Comparison of ENCODE assay signal across 8 mouse cellular contexts in the genomic region with DNA sequence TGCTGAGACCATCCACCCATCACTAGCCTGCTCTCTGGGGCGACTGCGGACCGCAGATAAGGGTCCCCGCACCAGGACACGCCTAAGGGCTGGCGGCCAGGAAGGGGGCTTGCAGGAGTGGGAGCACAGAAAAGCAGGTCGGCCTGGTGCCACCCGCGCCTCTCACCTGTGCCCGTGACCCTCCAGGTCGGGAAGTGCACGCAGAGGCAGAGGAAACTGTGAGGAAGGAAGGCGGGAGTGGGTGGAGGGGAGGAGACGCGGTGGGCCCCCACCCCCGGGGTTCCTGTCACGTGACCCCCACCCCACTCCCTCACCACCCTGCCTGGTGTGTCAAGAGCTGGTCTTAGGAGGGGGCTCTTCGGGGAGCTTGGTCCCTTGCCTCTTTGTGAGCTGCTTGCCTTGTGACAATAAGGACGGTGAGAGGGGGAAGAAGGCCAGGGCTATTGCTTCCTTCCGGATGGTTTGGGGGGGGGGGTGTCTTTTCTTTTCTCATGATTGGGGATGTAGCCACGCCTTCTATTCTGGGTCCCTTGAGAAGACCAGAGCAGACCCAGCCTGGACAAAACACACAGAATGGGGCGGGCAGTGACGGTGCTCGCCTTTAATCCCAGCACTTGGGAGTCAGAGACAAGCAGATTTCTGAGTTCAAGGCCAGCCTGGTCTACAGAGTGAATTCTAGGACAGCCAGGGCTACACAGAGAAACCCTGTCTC. TPM values are rescaled to one million over a fixed set of nuclear protein-coding genes. Genes with fewer than 3 reads are reported as not detected.
A peak's percentile ranks its signal among the peaks of the same experiment; 100 is the strongest.
DNase-seq lines count a peak whose midpoint lies in the region; ATAC-seq and TF ChIP-seq lines count a peak whose summit lies in the region.

A gene (plus strand): TSS at position 84 of the 712 bp plus-strand sequence.
A gene (minus strand): TSS at position 206 of the 712 bp plus-strand sequence.

- no peak for ATAC-seq in embryonic facial prominence, embryonic 14.5 days (ENCODE audit: low read depth)
- ATAC-seq in limb, embryonic 13.5 days (ENCODE audit: low FRiP score, low read depth): no peak
- ATAC-seq in midbrain, embryonic 13.5 days: no peak
- no peak for ATAC-seq in frontal cortex, adult (ENCODE audit: low TSS enrichment)

- H3K36me3 ChIP-seq in ES-E14 (ENCODE audit: control insufficient read depth, insufficient read depth, low read length, poor library complexity, severe bottlenecking): peaks cover 9% of the 10 kb centered on the region; the same call in 1 of the 2 replicates
- no peaks in the 10 kb centered on the region for H3K36me3 ChIP-seq in embryonic facial prominence, embryonic 14.5 days (ENCODE audit: control insufficient read depth, insufficient read depth, low read length)
- H3K36me3 ChIP-seq in limb, embryonic 13.5 days: no peaks in the 10 kb centered on the region; the same call in 1 of the 2 replicates
- no peaks in the 10 kb centered on the region for H3K36me3 ChIP-seq in midbrain, embryonic 13.5 days

- H3K9ac ChIP-seq in ES-E14 (ENCODE audit: insufficient read depth, low read depth, low read length, poor library complexity, severe bottlenecking): peak within 1 kb of the TSS; percentile 70
- peak within 1 kb of the TSS; percentile 53 for H3K9ac ChIP-seq in embryonic facial prominence, embryonic 14.5 days (ENCODE audit: low read depth, low read length)
- peak within 1 kb of the TSS; percentile 57 for H3K9ac ChIP-seq in limb, embryonic 13.5 days
- H3K9ac ChIP-seq in midbrain, embryonic 13.5 days (replicated peaks): peak within 1 kb of the TSS; percentile 58; the same call in 1 of the 2 replicates

- 50% methylated on average over 13 of the region's 24 CpGs for WGBS in embryonic facial prominence, embryonic 14.5 days
- WGBS in limb, embryonic 13.5 days: 52% methylated on average over 24 of the region's 24 CpGs
- 44% methylated on average over 24 of the region's 24 CpGs for WGBS in midbrain, embryonic 13.5 days

- in situ Hi-C loops in ES-E14 (cut with MboI; ENCODE audit: low sequenced_read_pairs in 2 of 2, unreplicated experiment in 2 of 2): no loop called here

- H3K9me3 ChIP-seq in ES-E14 (ENCODE audit: control insufficient read depth, insufficient read depth, low read depth, low read length): no peaks in the 10 kb centered on the region
- H3K9me3 ChIP-seq in embryonic facial prominence, embryonic 14.5 days (ENCODE audit: control insufficient read depth, low read length): no peaks in the 10 kb centered on the region
- H3K9me3 ChIP-seq in limb, embryonic 13.5 days: no peaks in the 10 kb centered on the region
- H3K9me3 ChIP-seq in midbrain, embryonic 13.5 days: no peaks in the 10 kb centered on the region

- H3K4me2 ChIP-seq in embryonic facial prominence, embryonic 14.5 days (ENCODE audit: low read depth, low read length): peak within 1 kb of the TSS; percentile 96
- H3K4me2 ChIP-seq in limb, embryonic 13.5 days (replicated peaks): peak within 1 kb of the TSS; percentile 98
- H3K4me2 ChIP-seq in midbrain, embryonic 13.5 days (replicated peaks): peak within 1 kb of the TSS; percentile 61

- peaks cover 4% of the 10 kb centered on the region; the same call in 1 of the 2 replicates for H3K27me3 ChIP-seq in embryonic facial prominence, embryonic 14.5 days (replicated peaks; ENCODE audit: control insufficient read depth, insufficient read depth, low read length)
- peaks cover 28% of the 10 kb centered on the region for H3K27me3 ChIP-seq in limb, embryonic 13.5 days
- H3K27me3 ChIP-seq in midbrain, embryonic 13.5 days: peaks cover 69% of the 10 kb centered on the region

- H3K27ac ChIP-seq in ES-E14 (ENCODE audit: insufficient read depth, low read depth, low read length, poor library complexity, severe bottlenecking): peak within 1 kb of the TSS; percentile 69
- H3K27ac ChIP-seq in embryonic facial prominence, embryonic 14.5 days (replicated peaks; ENCODE audit: low read depth, low read length): peak within 1 kb of the TSS; percentile 77
- H3K27ac ChIP-seq in limb, embryonic 13.5 days: peak within 1 kb of the TSS; percentile 70
- H3K27ac ChIP-seq in midbrain, embryonic 13.5 days: no peak within 1 kb of the TSS

- H3K4me3 ChIP-seq in ES-E14 (ENCODE audit: insufficient read depth in 1 of 2, low read depth in 1 of 2, low read length in 2 of 2, poor library complexity in 1 of 2, severe bottlenecking in 1 of 2): peak within 1 kb of the TSS; percentile 73 to 78
- H3K4me3 ChIP-seq in embryonic facial prominence, embryonic 14.5 days (ENCODE audit: low read depth, low read length): peak within 1 kb of the TSS; percentile 51
- H3K4me3 ChIP-seq in limb, embryonic 13.5 days: peak within 1 kb of the TSS; percentile 58
- H3K4me3 ChIP-seq in midbrain, embryonic 13.5 days (replicated peaks): peak within 1 kb of the TSS; percentile 28

- peaks cover 8 to 33% of the 10 kb centered on the region in 2 experiments; a peak in 3 of 4 replicates for H3K4me1 ChIP-seq in ES-E14 (ENCODE audit: control insufficient read depth in 2 of 2, insufficient read depth in 2 of 2, low read length in 2 of 2, poor library complexity in 1 of 2)
- H3K4me1 ChIP-seq in embryonic facial prominence, embryonic 14.5 days (ENCODE audit: control insufficient read depth, insufficient read depth, low read length): peaks cover 33% of the 10 kb centered on the region
- peaks cover 48% of the 10 kb centered on the region for H3K4me1 ChIP-seq in limb, embryonic 13.5 days
- H3K4me1 ChIP-seq in midbrain, embryonic 13.5 days (replicated peaks): peaks cover 37% of the 10 kb centered on the region

- DNase-seq in ES-E14 (ENCODE audit: low read depth, low spot score): no peak
- DNase-seq in embryonic facial prominence, embryonic 14.5 days (ENCODE audit: low spot score): no peak
- peak; percentile 58 to 67 for DNase-seq in heart, postnatal 36 days
- DNase-seq in thymus, postnatal 10 days (ENCODE audit: low spot score in 2 of 2): peak; percentile 93 to 94
- no peak for DNase-seq in right cerebral cortex, adult 2 months (ENCODE audit: low spot score in 2 of 2)

- intact Hi-C loops in heart, postnatal 36 days (cut with DNase I): loop anchor here (2.0 kb wide), 1 partner anchor 43 kb away; a partner anchor contains a TSS

TF ChIP-seq in ES-E14, 5 proteins besides CTCF, POLR2A, EP300 and RAD21:
- TF ChIP-seq CHD2 (IDR thresholded peaks at IDR 0.05; ENCODE audit: low read depth, low read length): no peak
- no peak for TF ChIP-seq HCFC1 (IDR thresholded peaks at IDR 0.05; ENCODE audit: borderline replicate concordance, insufficient read depth, low read length)
- no peak for TF ChIP-seq ZNF384 (IDR thresholded peaks at IDR 0.05; ENCODE audit: low read depth, low read length)
- no peak for TF ChIP-seq ZC3H11A (IDR thresholded peaks at IDR 0.05; ENCODE audit: borderline replicate concordance, low read depth, low read length)
- no peak for TF ChIP-seq MAFK (IDR thresholded peaks at IDR 0.05; ENCODE audit: insufficient read depth, low read depth, low read length)

RNA-seq across cellular contexts. Expression of the first gene that starts in this region (rescaled TPM):
- 3.9 and 7.6 TPM in 2 replicates for total RNA-seq in ES-E14 (2012; rRNA removed)
- polyA plus RNA-seq in embryonic facial prominence, embryonic 14.5 days (2014; fragmentation: Nextera tagmentation; extraction: Ambion mirVana): 1.1 and 1.3 TPM in 2 replicates
- 1 to 10 TPM; 4.0 to 4.1 TPM for total RNA-seq in heart, postnatal 36 days (2021)
- polyA plus RNA-seq in limb, embryonic 13.5 days (2015; fragmentation: Nextera tagmentation; extraction: Ambion mirVana): 0.81 and 1.4 TPM in 2 replicates
- 1.3 and 1.4 TPM in 2 replicates for polyA plus RNA-seq in midbrain, embryonic 13.5 days (2015; fragmentation: Nextera tagmentation; extraction: Ambion mirVana)

RNA-seq across cellular contexts. Expression of the second gene that starts in this region (rescaled TPM):
- total RNA-seq in ES-E14 (2012; rRNA removed): 36.0 and 79.1 TPM in 2 replicates
- polyA plus RNA-seq in embryonic facial prominence, embryonic 14.5 days (2014; fragmentation: Nextera tagmentation; extraction: Ambion mirVana): 16.5 and 17.6 TPM in 2 replicates
- 10 to 100 TPM; 11.2 to 18.4 TPM for total RNA-seq in heart, postnatal 36 days (2021)
- polyA plus RNA-seq in limb, embryonic 13.5 days (2015; fragmentation: Nextera tagmentation; extraction: Ambion mirVana): 19.0 and 23.9 TPM in 2 replicates
- polyA plus RNA-seq in midbrain, embryonic 13.5 days (2015; fragmentation: Nextera tagmentation; extraction: Ambion mirVana): 3.9 and 4.1 TPM in 2 replicates

Comparison
In these comparisons a context has a peak if more than half of its experiments do, and no peak if none do; other contexts are left out.
1. DNase-seq: peak in heart, postnatal 36 days (2 of 2) and thymus, postnatal 10 days (2 of 2); none in ES-E14 (single experiment), embryonic facial prominence, embryonic 14.5 days (single experiment) and right cerebral cortex, adult 2 months (0 of 2).
2. Peak in every context shown above with its lines, with median percentiles within 50 percentile points of each other: H3K4me3 ChIP-seq, H3K9ac ChIP-seq and H3K4me2 ChIP-seq.